Mouse (Mus musculus): ENCODE data around the gene Gad1. TPM values are rescaled to one million over a fixed set of nuclear protein-coding genes. Genes with fewer than 3 reads are reported as not detected.

The Gad1 gene
- polyA plus RNA-seq, 1 experiment from 2014 or later, result 35.5 TPM

DNA sequence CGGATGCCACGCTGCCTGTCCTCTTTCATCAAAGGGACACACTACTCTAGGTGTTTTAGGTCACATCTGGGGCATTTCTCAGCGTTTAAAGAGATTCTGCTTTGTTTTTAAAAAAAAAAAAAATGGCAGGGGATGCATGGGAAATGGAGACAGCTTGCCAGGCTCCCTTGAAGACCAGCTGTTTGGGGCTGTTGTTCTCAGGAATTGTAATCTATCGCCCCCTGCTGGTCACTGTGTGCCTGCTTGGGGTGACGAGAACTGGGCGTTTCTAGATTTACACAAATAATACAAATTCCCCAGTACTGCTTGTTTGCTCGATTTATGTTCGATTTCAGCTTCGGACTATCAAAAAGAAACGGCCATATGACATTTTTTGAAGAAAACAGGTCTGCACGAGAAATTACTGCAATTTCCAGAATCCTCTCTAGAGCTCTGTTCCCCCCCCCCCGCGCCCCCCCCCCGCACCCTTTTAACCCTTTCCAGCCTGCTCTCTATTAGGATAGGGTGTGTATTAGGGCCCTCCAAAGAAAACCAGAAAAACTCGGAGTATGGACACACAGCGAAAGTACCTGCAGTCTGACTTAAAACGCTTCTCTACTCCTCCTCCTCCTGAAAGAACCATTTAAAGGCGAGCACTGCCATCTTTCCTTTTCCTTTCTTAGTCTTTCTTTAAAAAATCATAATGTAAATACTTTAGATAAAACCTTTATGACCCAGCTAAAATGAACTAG is 5.4 kb downstream of the Gad1 start:
- Histone ChIP-seq H3K36me3 (ENCODE audit: poor library complexity, severe bottlenecking) (no peaks in the 10 kb centered on the region), H3K27ac (peak overlapping the region; percentile 14; the same call in 1 of the 2 replicates), H3K27me3 (peaks cover 47% of the 10 kb centered on the region), H3K4me3 (no peak overlapping the region), H3K9me3 (replicated peaks) (no peaks in the 10 kb centered on the region), H3K4me2 (peak overlapping the region; percentile 28), H3K9ac (0 out of 2 replicates have a peak overlapping the region, but pooled peaks have one; percentile 12), H3K4me1 (peaks cover 38% of the 10 kb centered on the region)
- peak; percentile 68 for ATAC-seq
- WGBS, result 8% methylated on average over 17 of the region's 18 CpGs

- no peak for ATAC-seq
- Histone ChIP-seq H3K4me1 (peaks cover 45% of the 10 kb centered on the region), H3K27ac (no peak overlapping the region; the same call in 1 of the 2 replicates), H3K9ac (peak overlapping the region; percentile 12), H3K36me3 (ENCODE audit: poor library complexity, severe bottlenecking) (no peaks in the 10 kb centered on the region), H3K4me2 (peak overlapping the region; percentile 38), H3K9me3 (replicated peaks) (no peaks in the 10 kb centered on the region), H3K27me3 (peaks cover 54% of the 10 kb centered on the region), H3K4me3 (peak overlapping the region; percentile 19)
- WGBS, result 13% methylated on average over 24 of the region's 24 CpGs
Observed at GRCm38 (mm10) chr2:70558843-70559451, 6.1 kb downstream of the Gad1 start.

GRCm38 (mm10) chr2:70559520-70559919 is 6.6 kb downstream of the Gad1 start:
- no peaks in the 10 kb centered on the region for H3K9me3 ChIP-seq (replicated peaks)
- peaks cover 50% of the 10 kb centered on the region for H3K4me1 ChIP-seq
- H3K4me3 ChIP-seq, result peak overlapping the region; percentile 19
- H3K4me2 ChIP-seq, result peak overlapping the region; percentile 38
- peaks cover 59% of the 10 kb centered on the region for H3K27me3 ChIP-seq
- WGBS, result 1% methylated on average over 13 of the region's 13 CpGs
- H3K36me3 ChIP-seq (ENCODE audit: poor library complexity, severe bottlenecking), result no peaks in the 10 kb centered on the region
- H3K27ac ChIP-seq, result no peak overlapping the region
- no peak overlapping the region; the same call in 1 of the 2 replicates for H3K9ac ChIP-seq
- ATAC-seq, result no peak

DNA sequence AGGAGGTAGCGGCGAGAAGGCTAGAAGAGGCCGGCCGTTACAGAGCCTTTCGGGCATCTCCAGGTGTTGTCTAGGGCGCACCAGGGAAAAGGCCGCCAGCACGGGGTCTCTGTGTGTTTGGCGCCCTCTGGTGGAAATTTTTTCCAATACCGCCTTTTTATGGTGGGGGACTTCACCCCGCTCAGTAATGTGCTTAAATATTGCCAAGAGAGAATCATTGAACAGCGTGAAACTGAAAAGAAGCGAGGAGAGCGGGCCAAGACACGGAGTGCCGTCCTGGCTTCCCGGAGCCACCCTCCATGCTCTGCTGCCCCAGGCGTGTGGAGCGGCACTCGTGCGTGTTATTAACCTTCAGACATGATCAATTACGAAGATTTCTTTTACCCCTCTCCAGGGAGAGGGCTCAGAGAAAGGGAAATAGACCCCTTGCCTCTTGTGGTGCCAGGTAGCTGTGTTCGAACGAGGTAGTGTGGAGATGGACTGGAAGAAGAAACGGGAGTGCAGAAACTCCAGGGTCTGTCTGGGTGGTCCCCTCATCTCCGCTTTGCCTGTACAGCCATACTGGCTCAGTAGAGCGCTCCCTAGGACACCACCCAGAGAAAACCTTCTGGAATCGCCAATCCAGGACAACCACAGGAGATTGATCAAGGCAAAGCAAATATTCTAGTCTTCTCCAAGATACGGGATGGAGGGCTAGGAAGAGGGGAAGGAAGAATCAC is 8.4 kb downstream of the Gad1 start:
- no peaks in the 10 kb centered on the region for H3K36me3 ChIP-seq (ENCODE audit: poor library complexity, severe bottlenecking)
- H3K4me3 ChIP-seq, result peak overlapping the region; percentile 54
- peak; percentile 55 for ATAC-seq
- H3K4me1 ChIP-seq, result peaks cover 68% of the 10 kb centered on the region
- H3K27ac ChIP-seq, result peak overlapping the region; percentile 95
- peak overlapping the region; percentile 72 for H3K4me2 ChIP-seq
- H3K27me3 ChIP-seq, result peaks cover 77% of the 10 kb centered on the region
- WGBS, result 0% methylated on average over 29 of the region's 29 CpGs
- H3K9me3 ChIP-seq (replicated peaks), result no peaks in the 10 kb centered on the region
- H3K9ac ChIP-seq, result peak overlapping the region; percentile 81

DNA sequence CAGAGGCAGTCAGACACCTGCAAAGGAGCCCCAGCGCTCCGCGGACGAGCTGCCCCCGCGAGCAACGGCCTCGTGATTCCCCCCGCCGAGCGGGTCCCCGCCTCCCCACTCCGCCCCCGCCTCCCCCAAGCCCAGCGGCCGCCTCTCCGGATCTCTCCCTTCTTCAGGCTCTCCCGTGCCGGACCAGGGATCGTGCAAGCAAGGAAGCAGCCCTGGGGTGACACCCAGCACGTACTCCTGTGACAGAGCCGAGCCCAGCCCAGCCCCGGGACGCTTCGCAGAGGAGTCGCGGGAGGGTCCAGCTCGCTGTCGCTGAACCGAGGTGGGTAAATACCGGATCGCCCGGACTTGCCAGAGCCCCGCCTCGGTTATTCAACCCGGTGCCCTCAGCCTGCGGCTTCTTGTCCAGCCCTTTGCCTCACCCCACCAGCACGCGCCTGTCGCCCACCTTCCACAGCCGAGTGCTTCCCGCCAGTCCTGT is 9.2 kb downstream of the Gad1 start:
- WGBS, result under 1% methylated on average over 42 of the region's 42 CpGs
- Histone ChIP-seq H3K4me1 (peaks cover 76% of the 10 kb centered on the region), H3K9me3 (replicated peaks) (no peaks in the 10 kb centered on the region), H3K9ac (peak overlapping the region; percentile 81), H3K4me3 (peak overlapping the region; percentile 54), H3K27ac (peak overlapping the region; percentile 95), H3K4me2 (peak overlapping the region; percentile 72), H3K36me3 (ENCODE audit: poor library complexity, severe bottlenecking) (no peaks in the 10 kb centered on the region), H3K27me3 (peaks cover 85% of the 10 kb centered on the region)
- ATAC-seq, result peak; percentile 15; the same call in 1 of the 2 replicates

- Histone ChIP-seq H3K9me3 (replicated peaks) (no peaks in the 10 kb centered on the region), H3K9ac (peak overlapping the region; percentile 81), H3K27ac (peak overlapping the region; percentile 95), H3K4me2 (peak overlapping the region; percentile 72), H3K4me1 (peaks cover 81% of the 10 kb centered on the region), H3K27me3 (peaks cover 90% of the 10 kb centered on the region), H3K36me3 (ENCODE audit: poor library complexity, severe bottlenecking) (no peaks in the 10 kb centered on the region), H3K4me3 (peak overlapping the region; percentile 54)
- ATAC-seq, result no peak
- 1% methylated on average over 26 of the region's 34 CpGs for WGBS
Observed at GRCm38 (mm10) chr2:70562611-70562980, 9.7 kb downstream of the Gad1 start.

DNA sequence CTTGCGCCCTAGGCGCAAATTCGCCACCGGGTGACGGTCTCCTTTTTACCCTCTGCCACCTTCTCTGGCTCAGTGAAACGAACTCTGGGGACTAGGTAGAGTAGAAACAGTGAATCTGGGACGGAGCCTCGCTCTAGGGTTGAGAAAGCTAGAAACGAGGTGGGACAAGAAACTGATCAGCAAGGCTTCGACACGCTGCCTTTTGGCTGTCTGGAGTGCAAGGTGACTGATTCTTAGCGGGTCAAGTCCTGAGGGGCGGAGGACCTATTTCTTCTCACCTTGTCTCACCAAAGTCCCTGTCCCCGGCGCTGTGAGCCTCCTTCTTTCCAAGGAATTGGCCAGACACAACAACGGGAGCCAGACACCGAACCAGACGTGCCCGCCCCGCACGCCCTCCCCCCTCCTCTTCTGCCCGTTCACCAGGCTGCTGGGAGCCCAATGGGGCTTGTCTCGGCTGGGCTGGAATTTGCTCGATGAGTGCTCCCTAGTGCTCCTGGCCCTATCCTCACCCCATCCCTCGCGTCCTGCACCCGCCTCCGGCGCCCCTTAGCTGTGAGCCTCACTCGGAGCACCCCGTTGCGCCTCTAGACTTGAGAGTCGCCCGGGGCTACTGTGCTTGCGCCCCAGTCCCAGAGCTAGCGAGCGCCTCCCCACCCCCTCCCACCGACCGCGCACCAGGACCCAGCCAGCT is 10.3 kb downstream of the Gad1 start:
- ATAC-seq, result 0 out of 2 replicates have a peak, but pooled peaks have one; percentile 3
- Histone ChIP-seq H3K36me3 (ENCODE audit: poor library complexity, severe bottlenecking) (no peaks in the 10 kb centered on the region), H3K9ac (peak overlapping the region; percentile 81), H3K27me3 (peaks cover 94% of the 10 kb centered on the region), H3K4me1 (peaks cover 84% of the 10 kb centered on the region), H3K4me3 (peak overlapping the region; percentile 54), H3K9me3 (replicated peaks) (no peaks in the 10 kb centered on the region), H3K4me2 (peak overlapping the region; percentile 72), H3K27ac (peak overlapping the region; percentile 95)
- under 1% methylated on average over 40 of the region's 40 CpGs for WGBS

- H3K4me2 ChIP-seq, result peak overlapping the region; percentile 72
- under 1% methylated on average over 37 of the region's 38 CpGs for WGBS
- peak overlapping the region; percentile 81 for H3K9ac ChIP-seq
- ATAC-seq, result peak; percentile 13; the same call in 1 of the 2 replicates
- H3K4me1 ChIP-seq, result peaks cover 87% of the 10 kb centered on the region
- H3K9me3 ChIP-seq (replicated peaks), result no peaks in the 10 kb centered on the region
- H3K36me3 ChIP-seq (ENCODE audit: poor library complexity, severe bottlenecking), result no peaks in the 10 kb centered on the region
- peak overlapping the region; percentile 95 for H3K27ac ChIP-seq
- peaks cover 98% of the 10 kb centered on the region for H3K27me3 ChIP-seq
- peak overlapping the region; percentile 54 for H3K4me3 ChIP-seq
Observed at GRCm38 (mm10) chr2:70563721-70564645, 11.1 kb downstream of the Gad1 start.

- no peak for ATAC-seq
- no peaks in the 10 kb centered on the region for H3K9me3 ChIP-seq (replicated peaks)
- peaks cover 99% of the 10 kb centered on the region for H3K27me3 ChIP-seq
- peak overlapping the region; percentile 54 for H3K4me3 ChIP-seq
- peak overlapping the region; percentile 72 for H3K4me2 ChIP-seq
- H3K4me1 ChIP-seq, result peaks cover 88% of the 10 kb centered on the region
- no peaks in the 10 kb centered on the region for H3K36me3 ChIP-seq (ENCODE audit: poor library complexity, severe bottlenecking)
- H3K27ac ChIP-seq, result peak overlapping the region; percentile 95
- WGBS, result 2% methylated on average over 15 of the region's 15 CpGs
- H3K9ac ChIP-seq, result peak overlapping the region; percentile 81
Observed at GRCm38 (mm10) chr2:70564646-70565315, 11.9 kb downstream of the Gad1 start.

Measured in forebrain, embryonic 13.5 days (tissue).